Mouse (Mus musculus): Measurements from ENCODE around the gene Adgrf4. TPM values are rescaled to one million over a fixed set of nuclear protein-coding genes. Genes with fewer than 3 reads are reported as not detected.

The Adgrf4 gene
- polyA plus RNA-seq, 1 experiment = 3.9 TPM

GRCm38 (mm10) chr17:42608270-42608669, 83.8 kb downstream of the Adgrf4 start:
- no peak for TF ChIP-seq CTCF (IDR thresholded peaks at IDR 0.05; ENCODE audit: borderline replicate concordance, insufficient read depth, low read depth, low read length)
- TF ChIP-seq POLR2A (IDR thresholded peaks at IDR 0.05; ENCODE audit: borderline replicate concordance, insufficient read depth, low read length) = no peak
- Histone ChIP-seq H3K27me3 (ENCODE audit: control insufficient read depth, insufficient read depth, low read length) (no peaks in the 10 kb centered on the region), H3K27ac (ENCODE audit: insufficient read depth, low read length) (no peak overlapping the region), H3K4me3 (replicated peaks; ENCODE audit: insufficient read depth, low read depth, low read length) (no peak overlapping the region), H3K4me1 (ENCODE audit: control insufficient read depth, insufficient read depth, low read length) (no peaks in the 10 kb centered on the region)
- 34% methylated on average over 3 of the region's 3 CpGs for WGBS
- no peak for DNase-seq

Other genes starting within 250 kb of the Adgrf4 start
- 0.10 and 0.13 TPM in 2 replicates for gene Opn5, start 80.9 kb downstream of the Adgrf4 start, polyA plus RNA-seq (2012; rRNA removed)
- 1.4 and 1.8 TPM in 2 replicates for gene Adgrf2, start 49.9 kb upstream of the Adgrf4 start, polyA plus RNA-seq (2012; rRNA removed)
- 19.3 and 20.1 TPM in 2 replicates for gene Cd2ap, start 184.4 kb upstream of the Adgrf4 start, polyA plus RNA-seq (2012; rRNA removed)